Mouse (Mus musculus) retina, postnatal 1 day (tissue): ENCODE results near the gene Zfp683.

Source experiments
- DNase-seq: peaks from one replicate; pipeline ENCODE4 v3.0.0-alpha.2; 2012

The Zfp683 gene

DNA sequence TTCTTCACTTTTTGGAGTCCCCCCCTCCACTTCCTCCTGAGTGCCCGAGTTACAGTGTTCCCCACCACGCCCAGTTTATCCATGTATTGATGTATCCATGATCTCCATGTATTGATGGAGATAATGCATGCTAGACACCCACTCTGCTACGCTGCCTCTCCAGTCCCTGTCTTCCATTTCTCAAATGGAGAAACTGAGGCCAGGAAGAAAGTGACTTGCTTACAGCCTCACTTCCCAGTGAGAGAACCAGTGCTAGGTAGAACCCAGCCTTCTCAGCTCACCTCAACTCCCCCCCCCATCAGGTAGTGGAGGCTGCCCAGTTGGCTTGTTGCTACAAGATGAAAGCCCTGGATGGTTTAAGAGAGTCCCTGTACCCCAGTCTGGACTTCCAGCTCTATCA is at the start of gene Zfp683:
Gene Zfp683, plus strand, starts transcription at position 301 of the 400 bp plus-strand sequence.
- DNase-seq: no peak

DNA sequence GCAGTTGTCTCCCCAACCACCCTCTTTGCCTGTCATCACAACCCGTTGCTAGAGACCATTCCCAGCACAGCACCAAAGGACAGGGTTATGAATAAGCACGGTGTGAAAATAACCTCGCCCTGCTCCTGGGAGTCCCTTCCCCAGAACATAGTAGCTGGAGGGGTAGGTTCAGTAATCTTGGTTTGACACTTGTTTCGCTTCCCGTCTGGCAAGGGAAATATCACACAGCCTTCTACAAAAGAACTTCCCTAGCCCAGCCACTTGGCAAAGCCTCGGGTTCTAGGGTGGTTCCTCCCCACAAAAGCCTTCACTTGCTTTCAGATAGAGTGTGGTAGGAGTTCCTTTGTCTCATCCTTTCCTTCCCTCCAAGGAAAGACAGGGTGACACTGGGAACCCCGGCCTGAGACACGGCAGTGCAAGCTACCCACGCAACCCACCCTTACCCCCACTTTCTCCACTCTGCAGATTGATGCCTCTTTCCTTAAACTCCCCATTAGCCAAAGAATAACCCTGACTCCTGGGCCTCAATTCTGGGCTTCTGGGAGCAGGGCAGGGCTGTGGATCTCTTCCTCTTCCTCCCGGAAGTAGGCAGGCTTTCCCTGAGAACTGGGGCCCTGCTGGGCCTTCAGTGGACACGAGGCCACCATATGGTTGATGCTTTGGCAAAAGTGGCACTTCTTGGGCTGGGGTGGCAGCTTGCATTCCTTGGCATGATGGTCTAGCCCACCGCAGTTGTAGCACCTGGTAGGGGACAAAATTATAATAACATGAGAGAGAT is 47.9 kb upstream of the Zfp683 start:
- DNase-seq: no peak

DNA sequence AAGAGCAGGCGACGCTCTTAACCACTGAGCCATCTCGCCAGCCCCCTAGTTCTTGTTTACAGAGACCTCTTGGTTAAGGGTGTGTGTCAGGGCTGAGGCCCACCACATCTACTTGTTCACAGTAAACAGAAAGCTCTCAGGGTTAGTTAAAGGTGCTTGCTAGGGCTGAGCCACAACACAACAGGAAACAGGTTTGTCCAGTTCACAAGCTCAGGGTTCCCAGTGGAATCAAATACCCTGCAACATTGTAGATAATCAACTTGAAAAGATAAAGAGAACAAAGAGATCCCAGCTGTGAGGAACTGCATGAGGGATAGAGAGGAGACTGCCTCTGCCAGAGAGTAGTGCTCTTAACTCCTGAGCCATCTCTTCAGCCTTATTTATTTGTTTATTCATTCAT is 46.8 kb upstream of the Zfp683 start:
- no peak for DNase-seq

DNA sequence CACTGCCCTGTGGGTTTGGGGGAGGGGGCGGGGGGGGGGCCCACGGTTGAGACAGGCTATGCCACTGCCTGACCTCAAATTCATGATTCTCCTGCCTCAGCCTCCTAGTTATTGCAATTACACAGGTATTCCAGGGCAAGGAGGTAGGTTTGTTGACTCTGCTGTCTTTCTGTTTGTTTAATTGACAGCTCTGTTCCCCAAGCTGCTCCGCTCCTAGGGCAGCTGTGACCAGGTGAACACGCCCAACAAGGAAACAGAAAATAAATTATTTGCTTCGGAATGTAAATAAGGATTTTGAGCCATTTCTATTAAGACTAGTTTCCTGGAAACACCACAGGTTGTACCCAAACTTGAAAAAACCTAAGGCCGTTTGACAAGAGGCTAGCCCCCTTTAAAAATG is 43.9 kb upstream of the Zfp683 start:
- DNase-seq: no peak

DNA sequence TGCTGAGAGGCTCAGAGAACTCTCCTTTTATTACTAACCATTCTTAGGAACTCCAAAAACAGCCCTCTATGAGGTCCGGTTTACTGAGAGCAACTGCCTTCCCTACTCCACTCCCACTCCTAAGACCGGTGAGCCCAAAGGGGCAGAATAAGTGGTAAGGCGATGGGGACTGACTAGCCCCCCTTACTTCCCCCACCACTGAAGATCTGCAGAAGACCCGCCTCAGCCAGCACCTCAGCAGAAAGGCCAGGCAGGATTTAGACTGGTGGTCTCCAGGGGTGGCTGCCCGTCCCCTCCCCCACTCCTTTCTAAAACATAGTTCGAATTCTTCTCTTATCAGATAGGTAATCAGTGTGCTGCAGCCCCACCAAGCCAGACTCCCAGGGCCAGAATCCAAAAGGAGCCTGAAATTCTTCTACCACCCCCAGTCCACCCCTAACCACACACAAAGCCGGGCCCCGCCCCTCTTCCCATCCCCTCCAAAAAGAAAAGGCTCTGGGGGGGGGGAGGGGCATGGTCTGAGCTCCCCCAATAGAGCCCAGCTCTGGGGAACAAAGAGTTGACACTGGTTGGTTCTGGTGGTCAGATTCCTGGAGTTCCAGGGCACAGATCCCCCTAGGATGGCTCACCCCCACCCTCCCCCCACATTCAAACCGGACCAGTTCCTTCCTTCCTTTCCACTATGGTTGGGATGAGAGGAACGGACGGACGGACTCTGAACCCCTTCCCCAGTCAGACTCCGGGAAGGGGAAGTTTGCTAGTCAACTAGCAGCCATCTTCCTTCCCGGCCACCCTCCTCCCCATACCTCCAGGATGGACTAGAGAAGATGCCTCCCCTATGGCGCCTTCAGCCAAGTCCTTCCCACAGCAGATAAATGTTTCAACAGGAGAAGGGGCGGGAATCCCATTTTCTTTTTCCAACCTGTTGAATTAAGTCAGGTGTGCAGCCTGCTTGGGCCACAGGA is 41.9 kb upstream of the Zfp683 start:
- no peak for DNase-seq

DNA sequence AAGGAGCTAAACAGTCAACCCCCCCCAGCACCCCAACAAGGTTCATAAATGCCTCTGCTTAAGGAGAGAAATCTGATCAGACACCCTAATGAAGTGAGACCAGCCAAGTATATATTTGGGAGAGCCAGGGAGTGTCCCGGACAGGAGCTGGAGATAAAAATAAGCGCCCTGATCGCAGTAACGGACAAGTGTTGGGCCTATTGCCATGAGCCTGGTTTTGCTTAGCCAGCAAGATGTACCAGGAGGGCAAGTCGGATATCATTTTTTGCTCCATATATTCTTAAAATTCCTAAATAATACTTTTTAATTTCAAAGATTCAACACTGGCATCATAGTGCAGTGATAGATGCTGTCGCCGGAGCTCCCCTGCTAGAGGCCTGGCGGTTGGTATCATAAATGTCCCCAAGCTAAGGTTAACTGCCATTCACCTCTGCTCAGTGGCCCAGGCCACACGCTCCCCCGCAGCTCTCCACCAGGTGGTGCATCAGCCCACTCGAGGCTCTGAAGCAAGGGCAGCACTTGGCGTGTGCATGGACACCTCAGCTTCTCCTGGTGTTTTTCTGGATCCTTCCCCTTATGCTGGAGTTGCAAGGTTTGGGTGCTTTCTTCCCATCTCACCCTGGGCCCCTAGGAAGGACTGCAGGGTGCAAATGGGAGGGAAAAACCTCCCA is 40.6 kb upstream of the Zfp683 start:
- DNase-seq: peak; percentile 51

DNA sequence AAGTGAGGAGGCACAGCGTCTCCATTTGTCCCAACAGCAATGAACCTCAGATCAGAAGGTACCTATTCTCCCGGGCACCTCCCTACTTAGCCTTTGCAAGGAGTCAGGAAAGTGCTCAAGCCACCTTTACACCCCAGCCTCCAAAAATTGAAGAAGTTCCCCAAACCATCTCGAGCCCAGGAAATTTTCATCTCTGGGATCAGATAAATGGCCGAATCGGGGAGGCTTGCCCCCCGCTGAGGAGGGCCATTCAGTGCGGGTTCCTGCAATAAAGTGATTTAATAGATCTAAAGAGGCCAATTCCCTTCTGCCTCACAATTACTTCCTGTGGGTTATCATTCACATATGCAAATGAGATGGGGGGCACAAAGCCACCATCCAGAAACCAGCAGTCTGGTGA is 37.4 kb upstream of the Zfp683 start:
- DNase-seq: no peak

DNA sequence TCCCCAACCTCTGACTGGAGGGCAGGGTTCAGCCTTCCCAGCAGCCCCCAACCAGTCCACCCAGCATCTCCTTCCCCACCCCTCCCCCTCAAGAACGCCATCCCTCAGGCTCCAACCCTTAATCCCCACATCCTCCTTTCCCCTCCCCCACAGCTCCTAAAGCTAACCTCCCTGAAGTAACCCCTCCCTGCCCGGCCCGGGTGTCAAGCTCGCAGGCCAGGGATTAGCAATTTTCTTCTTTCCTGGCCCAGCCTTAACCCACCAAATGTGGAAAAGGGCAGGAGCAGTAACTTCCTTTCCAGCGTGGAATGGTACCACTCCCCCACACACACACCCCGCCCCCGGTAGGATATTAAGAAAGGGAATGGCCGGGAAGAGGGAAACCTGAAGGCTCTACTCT is 36.9 kb upstream of the Zfp683 start:
- peak; percentile 60 for DNase-seq

DNA sequence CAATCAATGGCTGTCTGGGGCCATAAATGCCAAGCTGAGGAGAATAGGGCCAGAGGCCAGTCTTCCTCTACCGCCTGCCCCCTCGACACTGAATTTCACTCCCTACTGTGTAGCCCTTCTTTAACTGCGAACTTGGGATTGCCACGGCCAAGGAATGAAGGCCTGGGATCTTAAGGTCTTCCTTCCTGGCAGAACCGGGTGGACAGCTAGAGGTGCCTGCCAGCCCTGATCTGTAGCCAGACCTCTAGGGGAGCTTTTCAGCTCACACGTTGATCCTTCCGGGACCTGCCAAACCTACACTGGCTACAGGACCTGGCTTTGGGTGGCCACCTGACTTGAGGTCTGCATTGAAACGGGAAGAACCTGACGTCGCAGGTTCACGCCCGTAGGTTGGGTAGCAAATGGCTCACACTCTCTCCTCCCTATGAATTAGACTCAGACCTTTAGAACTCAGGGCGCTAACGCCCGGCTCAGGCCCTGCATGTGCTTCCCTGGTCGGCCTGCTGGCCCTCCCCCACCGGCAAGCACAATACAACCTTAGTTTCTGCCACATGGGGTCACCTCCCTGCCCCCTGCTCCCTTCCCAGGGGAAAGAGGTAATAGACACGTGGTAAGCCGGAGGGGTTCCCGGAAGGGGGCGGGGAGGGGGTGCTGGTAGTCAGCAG is 36.3 kb upstream of the Zfp683 start:
- no peak for DNase-seq

DNA sequence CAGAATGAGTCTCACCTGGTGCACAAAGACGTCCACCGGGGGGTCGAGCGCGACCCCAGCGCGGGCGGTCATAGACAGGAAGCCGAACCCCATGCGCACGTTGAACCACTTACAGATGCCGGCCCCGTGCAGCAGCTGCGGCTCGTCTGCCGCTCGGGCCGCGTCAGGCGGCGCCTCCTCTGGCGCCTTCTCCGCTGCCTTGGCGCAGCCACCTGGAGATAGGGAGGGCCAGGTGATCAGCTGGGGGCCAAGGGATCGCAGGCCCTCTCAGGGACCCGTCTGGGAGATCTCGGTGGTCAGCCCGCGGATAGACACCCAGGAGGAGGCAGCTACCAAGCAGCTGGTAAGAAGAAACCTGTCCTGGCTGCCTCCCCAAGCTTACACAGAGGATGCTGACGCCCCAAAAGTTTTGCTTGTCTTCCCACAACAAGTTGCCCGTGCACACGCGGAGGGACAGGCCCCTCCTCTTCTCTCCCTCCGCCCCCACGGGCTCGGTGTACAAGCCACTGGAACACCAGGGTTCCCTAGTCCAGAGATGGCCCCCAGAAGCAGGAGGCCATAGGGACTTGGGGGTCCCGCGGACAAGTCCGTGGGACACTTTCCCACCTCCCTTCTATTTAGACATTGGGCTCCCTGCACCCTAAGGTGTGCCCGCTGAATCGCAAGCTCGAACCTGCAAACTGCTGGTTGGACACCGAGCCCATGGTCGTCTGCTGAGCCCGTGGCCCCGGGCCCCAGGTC is 35.4 kb upstream of the Zfp683 start:
- no peak for DNase-seq

DNA sequence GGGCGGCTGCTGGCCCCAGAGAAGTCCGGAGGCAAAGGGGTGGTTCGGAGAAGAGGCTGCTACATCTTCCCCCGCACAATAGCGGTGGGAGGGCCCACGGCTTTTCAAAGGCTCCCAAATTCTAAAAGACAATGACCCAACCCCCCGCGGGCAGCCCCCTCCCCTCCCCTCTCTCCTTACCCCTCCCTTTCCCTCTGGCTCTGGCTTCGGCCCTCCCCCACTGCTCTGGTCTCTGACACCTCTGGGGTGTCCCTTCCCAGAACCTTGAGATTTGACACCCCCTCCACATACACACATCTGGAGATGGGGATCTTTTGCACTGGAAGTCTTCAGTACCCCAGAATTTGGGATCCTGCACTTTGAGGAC is 34.9 kb upstream of the Zfp683 start, which contains the start of gene Lin28a:
Gene Lin28a, minus strand, starts transcription at position 63 of the 367 bp plus-strand sequence.
- DNase-seq: no peak

DNA sequence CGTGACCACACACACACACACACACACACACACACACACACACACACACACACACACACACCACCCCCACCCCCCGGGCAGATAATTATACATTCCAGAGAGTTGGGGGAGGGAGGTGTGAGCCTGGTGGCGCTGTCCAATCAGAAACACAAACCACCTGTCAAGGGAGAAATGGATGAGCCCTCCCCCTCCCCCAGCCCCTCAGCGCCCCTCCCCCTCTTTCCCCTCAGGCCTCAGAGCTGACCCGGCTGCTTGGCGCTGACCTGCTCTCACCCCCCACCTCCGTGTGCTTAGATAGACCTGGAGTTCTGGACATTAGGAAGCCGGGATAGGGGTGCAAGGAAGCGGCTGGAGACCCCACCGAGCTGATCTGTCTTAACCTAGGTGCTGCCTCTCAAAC is 34.4 kb upstream of the Zfp683 start:
- peak; percentile 46 for DNase-seq

DNA sequence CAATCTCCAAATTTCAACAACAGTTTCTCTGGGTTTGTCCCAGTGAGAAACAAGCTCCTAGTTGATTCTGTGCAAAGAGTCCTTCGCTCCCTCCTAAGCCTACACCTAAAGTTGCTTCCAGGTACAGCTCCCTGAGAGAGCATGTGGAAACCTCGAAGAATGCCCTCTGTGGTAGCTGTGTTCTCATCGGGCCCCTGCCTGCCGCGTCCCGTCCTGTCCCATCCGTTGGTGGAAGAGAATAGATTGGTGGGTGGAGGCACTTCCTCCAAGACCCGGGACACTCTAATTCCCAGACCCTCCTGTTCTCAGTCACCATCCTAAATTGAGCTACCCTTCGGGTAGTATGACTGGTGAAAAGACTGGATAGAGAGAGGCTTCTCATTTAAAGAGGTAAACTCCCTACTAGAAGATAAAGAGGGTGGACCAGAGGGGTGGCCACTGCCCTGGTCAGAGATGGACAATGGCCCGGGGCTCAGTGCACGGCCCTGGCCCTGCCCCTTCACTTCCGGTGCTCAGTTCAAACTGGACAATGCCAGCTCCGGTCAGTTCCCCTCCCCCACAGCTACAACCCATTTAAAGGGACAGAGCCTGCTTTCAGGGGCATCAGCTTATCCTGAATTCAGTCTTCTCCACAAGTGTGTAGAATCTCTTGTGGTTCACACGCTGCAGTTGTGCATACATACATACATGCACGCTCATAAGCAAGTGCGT is 33.8 kb upstream of the Zfp683 start:
- DNase-seq: peak; percentile 80

DNA sequence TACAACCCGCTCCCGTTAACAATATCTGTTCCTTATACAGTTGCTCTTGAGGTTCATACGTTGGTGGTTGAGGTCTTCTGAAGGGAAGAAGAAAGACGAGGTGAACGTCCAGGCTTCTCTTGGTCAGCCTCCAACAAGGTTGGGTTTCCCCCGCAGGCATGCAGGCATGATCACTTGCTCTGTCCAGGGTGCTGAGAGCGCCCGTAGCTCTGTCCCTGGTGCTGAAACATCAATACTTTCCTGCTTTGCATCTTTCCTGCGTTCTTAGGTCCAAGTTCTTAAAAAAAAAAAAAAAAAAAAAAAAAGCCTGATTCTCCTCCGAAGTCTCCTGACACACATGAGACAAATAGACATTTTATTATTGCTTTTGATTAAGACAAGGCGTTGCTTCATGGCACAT is 33.0 kb upstream of the Zfp683 start:
- peak; percentile 81 for DNase-seq

DNA sequence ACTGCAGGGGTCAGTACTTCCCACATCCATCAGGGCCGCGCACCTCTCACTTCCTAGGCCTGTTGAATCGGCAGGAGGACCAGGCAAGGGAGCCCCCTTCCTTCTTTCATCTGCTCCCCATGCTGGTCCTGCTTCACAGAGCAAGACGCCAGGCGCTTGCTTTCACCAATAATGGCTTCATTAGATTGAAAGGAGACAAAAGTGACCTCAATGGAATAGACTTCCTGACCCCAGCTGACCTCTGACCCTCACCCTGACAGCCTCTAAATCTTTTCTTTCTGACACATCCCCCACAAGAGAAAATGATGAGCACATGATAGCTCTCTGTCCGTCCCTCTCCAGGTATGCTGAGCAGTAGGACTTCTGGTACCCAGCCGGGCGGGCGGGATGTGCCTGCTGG is 27.8 kb upstream of the Zfp683 start:
- no peak for DNase-seq

DNA sequence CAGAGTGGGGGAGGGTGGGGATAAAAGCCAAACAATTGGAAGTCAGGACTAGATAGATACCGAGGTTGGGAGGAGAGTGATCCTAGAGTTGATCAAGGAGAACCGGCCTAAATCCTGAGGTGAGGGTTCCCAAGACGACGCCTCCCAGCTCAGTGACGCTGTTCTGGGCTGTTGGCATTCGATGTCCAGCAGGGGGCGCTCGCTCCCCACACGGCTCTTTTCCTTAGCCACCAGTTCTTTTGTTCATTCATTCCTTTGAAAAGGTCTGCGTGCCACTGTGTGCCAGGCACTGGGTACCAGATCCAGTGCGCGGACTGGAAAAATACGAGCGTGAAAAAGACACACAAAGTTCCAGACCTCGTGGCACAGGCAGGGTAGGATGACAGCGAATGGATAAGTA is 17.7 kb upstream of the Zfp683 start:
- DNase-seq: peak; percentile 84

DNA sequence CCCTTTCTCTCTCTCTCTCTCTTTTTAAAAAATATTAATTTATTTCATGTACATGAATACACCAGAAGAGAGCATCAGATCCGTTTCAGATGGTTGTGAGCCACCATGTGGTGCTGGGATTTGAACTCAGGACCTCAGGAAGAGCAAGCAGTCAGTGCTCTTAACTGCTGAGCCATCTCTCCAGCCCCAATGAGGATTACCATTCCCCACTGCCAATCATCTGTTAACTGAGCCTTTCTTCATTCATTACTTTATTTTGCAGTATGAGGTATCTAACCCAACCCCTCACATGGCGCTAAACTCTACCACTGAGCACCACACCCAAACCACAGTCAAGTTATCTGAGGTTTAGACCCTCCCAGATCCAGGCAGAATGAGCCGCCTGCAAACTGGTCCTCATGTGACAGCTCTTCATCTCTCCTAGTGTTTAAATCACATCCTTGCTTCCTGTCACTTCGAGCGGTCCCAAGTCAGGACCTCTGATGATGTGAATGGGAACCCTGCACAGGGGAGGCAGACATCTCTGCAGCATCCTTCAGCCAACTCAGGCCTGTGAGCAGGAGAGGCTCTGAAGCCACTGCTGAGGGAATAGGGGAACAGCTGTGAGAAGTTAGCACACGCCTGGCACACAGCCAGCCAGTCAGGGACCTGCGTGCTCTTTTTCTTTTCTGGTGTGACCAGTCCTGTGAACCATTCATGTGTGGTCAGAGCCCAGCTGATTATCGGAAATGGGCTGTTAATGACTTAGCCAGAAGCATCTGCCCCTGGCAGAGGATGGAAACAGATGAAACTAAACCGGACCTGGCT is 12.1 kb upstream of the Zfp683 start:
- peak; percentile 80 for DNase-seq

DNA sequence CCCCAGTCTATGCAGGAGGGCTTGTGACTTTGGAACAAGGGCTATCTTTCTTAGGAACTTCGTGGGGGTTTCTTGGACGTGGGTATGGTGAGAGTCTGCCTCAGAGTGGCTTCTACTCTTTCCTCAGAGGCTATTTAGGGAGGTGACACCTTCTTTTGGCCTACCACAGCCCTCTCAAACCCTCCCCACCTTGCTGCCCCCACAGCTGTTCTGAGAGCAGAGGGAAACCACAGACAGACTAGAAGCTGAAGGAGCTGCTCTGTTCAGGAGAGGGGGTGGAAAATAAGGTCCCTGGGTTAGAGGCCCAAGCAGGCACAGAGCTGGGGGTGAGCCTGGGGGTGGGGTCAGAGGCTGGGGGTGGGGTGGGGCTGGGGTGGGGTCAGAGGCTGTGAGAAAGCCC is 10.6 kb upstream of the Zfp683 start:
- no peak for DNase-seq

DNA sequence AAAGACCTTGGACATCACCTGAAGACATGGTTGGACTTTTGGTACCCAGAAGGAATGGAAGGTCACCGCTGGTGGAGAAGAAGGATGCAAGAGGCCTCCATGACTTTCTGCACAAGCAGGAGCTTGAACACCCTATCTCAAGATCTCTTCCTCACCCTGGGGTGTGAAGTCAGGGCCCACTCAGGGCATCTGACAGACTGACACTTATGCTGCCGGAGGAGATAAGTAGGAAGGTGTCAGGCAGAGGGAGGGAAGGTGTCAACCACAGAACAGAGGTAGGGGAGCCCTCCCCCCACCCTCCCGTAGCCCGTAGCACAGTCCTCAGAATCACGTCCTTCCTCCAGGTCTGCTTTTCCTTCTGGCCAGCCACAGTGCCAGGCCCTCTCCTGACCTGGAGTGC is 6.0 kb upstream of the Zfp683 start:
- no peak for DNase-seq

DNA sequence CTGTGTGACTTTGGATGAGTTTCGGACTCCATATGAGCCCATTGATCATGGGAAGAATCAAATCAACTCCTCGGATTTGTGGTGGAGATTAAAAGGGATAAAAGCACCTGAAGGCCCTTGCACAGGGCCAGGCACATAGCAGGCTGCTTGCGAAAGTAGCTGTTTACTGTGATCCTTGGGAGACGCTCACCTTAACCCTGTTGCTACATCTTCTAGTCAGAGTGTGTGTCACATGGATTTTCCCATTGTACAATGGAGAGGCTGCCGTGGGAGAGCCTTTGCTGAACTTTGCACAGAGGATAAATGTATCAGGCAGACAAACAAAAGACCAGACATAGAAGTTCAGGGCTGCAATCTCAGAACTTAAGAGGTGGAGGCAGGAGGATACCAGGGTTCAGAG is 1.7 kb upstream of the Zfp683 start:
- DNase-seq: no peak

DNA sequence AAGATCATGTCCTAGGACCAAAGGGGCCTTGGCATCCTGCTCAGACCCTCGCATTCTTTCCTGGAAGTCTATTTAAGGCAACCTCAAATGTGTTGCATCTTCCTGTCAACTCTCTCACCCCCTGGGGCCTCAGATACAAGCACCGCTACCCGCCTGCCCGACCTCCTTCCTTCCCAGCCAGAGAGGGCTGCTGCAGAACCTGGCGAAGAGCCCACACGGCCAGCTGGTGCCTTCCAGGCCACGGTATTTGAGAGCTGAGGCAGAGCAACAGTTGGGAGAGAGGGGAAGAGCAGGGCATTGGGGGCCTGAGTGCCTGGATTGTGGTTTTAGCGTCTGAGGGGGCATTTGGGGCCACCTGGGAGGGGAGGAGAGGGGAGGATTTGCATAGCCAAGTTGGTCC is 1.1 kb upstream of the Zfp683 start:
- DNase-seq: peak; percentile 70
